Mouse (Mus musculus) neural tube, embryonic 12.5 days (tissue): ENCODE results near the gene Spata13. TPM values are rescaled to one million over a fixed set of nuclear protein-coding genes. Genes with fewer than 3 reads are reported as not detected.

ENCODE experiments used
- ATAC-seq: fragments of 200-750 bp; cut with Nextera tagmentation; 2 replicates; pipeline ENCODE4 v1.8.0; 2017; ENCODE audit warnings: low read depth, mild to moderate bottlenecking, moderate TSS enrichment, moderate library complexity; ENCODE audit not compliant: low FRiP score
- H3K27ac ChIP-seq: fragments of 300-500 bp; sonication (generic); 2 replicates; pipeline ENCODE4 v1.5.1; 2016
- H3K27me3 ChIP-seq: fragments of 300-500 bp; sonication (generic); replicated peaks from 2 replicates; pipeline ENCODE4 v1.6.1; 2016; ENCODE audit warnings: mild to moderate bottlenecking
- H3K36me3 ChIP-seq: fragments of 300-500 bp; sonication (generic); 2 replicates; pipeline ENCODE4 v1.6.1; 2016; ENCODE audit warnings: mild to moderate bottlenecking
- H3K4me1 ChIP-seq: fragments of 300-500 bp; sonication (generic); 2 replicates; pipeline ENCODE4 v1.6.1; 2016
- H3K4me2 ChIP-seq: fragments of 300-500 bp; sonication (generic); replicated peaks from 2 replicates; pipeline ENCODE4 v1.6.1; 2016; ENCODE audit warnings: mild to moderate bottlenecking
- H3K4me3 ChIP-seq: fragments of 300-500 bp; sonication (generic); 2 replicates; pipeline ENCODE4 v1.5.1; 2016
- H3K9ac ChIP-seq: fragments of 300-500 bp; sonication (generic); 2 replicates; pipeline ENCODE4 v1.6.1; 2016; ENCODE audit warnings: mild to moderate bottlenecking
- H3K9me3 ChIP-seq: fragments of 300-500 bp; sonication (generic); 2 replicates; pipeline ENCODE4 v1.6.1; 2016; ENCODE audit warnings: mild to moderate bottlenecking
- WGBS: fragments of 180-500 bp; shearing (Covaris S2); methylation state at CpG from one replicate; pipeline ENCODE4 v1.1.7; 2016; 5-methylcytosine and 5-hydroxymethylcytosine counted together
- polyA plus RNA-seq: library from polyadenylated mRNA; unstranded; fragments of >200 nt; fragmentation: Nextera tagmentation; extraction: Ambion mirVana; gene quantifications from 2 replicates; pipeline ENCODE4 v1.2.1, GENCODE M21; 2016

The Spata13 gene
- polyA plus RNA-seq, 1 experiment from 2014 or later, result 51.0 TPM

DNA sequence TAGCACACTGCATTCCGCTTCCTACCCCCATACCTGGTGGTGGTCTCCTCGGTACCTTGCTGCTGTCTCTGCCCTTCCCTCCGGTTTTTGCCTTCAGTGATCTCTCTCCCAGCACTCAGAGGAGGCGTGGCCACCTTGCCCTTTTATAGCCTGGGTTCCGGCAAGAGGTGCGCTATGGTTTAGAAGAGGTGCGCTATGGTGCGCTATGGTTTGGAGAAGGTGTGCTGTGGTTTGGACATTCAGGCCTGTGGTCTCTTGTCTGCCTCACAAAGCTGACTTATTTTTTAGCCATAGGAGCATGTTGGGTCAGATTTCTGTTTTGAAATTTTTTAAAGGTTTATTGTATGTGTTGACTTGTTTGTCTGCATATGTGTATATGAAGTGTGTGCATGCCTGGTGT is 176.1 kb downstream of the Spata13 start:
- Histone ChIP-seq H3K9ac (no peak overlapping the region), H3K4me3 (no peak overlapping the region), H3K4me1 (no peaks in the 10 kb centered on the region), H3K27ac (no peak overlapping the region), H3K9me3 (no peaks in the 10 kb centered on the region), H3K4me2 (no peak overlapping the region), H3K27me3 (no peaks in the 10 kb centered on the region), H3K36me3 (peaks cover 11% of the 10 kb centered on the region)
- ATAC-seq, result no peak
- WGBS, result 89% methylated on average over 8 of the region's 8 CpGs

DNA sequence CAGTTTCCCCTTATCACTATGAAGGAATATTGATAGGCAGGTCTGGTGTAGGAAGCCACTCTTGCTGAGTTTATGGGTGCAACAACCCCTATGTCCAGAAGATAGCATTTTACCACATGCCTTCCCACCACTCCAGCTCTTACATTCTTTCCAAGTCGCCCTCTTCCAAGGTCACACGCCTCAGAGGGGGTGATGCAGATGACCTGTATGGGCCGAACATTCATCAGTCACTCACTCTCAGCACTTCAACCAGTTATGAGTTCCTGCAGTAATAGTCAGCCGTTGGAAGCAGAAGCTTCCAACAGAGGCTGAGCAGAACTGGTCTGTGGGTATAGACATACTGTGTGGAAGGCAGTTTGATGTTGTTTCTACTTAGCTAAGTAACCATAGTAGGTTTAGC is 177.7 kb downstream of the Spata13 start:
- no peak overlapping the region for H3K9ac ChIP-seq
- no peaks in the 10 kb centered on the region for H3K27me3 ChIP-seq
- ATAC-seq, result no peak
- peaks cover 11% of the 10 kb centered on the region for H3K36me3 ChIP-seq
- no peak overlapping the region for H3K4me2 ChIP-seq
- H3K4me1 ChIP-seq, result no peaks in the 10 kb centered on the region
- H3K4me3 ChIP-seq, result no peak overlapping the region
- no peak overlapping the region for H3K27ac ChIP-seq
- WGBS, result 91% methylated on average over 4 of the region's 4 CpGs
- no peaks in the 10 kb centered on the region for H3K9me3 ChIP-seq

Other genes with a start within 250 kb of the Spata13 start
- 0.27 and 0.33 TPM in 2 replicates for gene C1qtnf9, start 134.1 kb downstream of the Spata13 start, polyA plus RNA-seq
- gene Mipep, start 150.6 kb downstream of the Spata13 start, polyA plus RNA-seq, result 19.4 and 20.3 TPM in 2 replicates